Mouse (Mus musculus) CD4-positive, CD25-positive, alpha-beta regulatory T cell, adult 4 months (primary cell): ENCODE data around the gene Mmachc. TPM values are rescaled to one million over a fixed set of nuclear protein-coding genes. Genes with fewer than 3 reads are reported as not detected.

Source experiments
- polyA plus RNA-seq, 2 experiments: library from polyadenylated mRNA; unstranded; fragments of 100-300 nt; shearing (Covaris generic); gene quantifications; one replicate each; pipeline ENCODE4 v1.2.1; 2017

Gene Mmachc
- polyA plus RNA-seq, 2 experiments from 2014 or later, result 3.4 to 9.2 TPM

Other genes with a start within 250 kb of the Mmachc start
- 1 to 10 TPM; 3.4 to 4.0 TPM for gene Mast2, start 244.2 kb downstream of the Mmachc start, polyA plus RNA-seq
- 10 to 100 TPM in 1 of 2 experiments, 1 to 10 TPM in 1; 7.4 to 19.6 TPM for gene Ipp, start 200.9 kb downstream of the Mmachc start, polyA plus RNA-seq
- gene Tmem69, start 152.5 kb downstream of the Mmachc start, polyA plus RNA-seq, result 10 to 100 TPM; 18.2 to 28.7 TPM
- gene Gpbp1l1, start 150.7 kb downstream of the Mmachc start, polyA plus RNA-seq, result 100 to 1,000 TPM in 1 of 2 experiments, 10 to 100 TPM in 1; 90.2 to 101 TPM
- 10 to 100 TPM; 11.2 to 18.8 TPM for gene Ccdc17, start 111.8 kb downstream of the Mmachc start, polyA plus RNA-seq
- gene Nasp, start 80.5 kb downstream of the Mmachc start, polyA plus RNA-seq, result 10 to 100 TPM; 44.2 to 46.8 TPM
- gene Akr1a1, start 56.7 kb downstream of the Mmachc start, polyA plus RNA-seq, result 100 to 1,000 TPM; 296 to 324 TPM
- gene Prdx1, start 22.9 kb downstream of the Mmachc start, polyA plus RNA-seq, result 100 to 1,000 TPM; 602 to 696 TPM
- 10 to 100 TPM; 50.5 to 55.9 TPM for gene Ccdc163, start 103 bp upstream of the Mmachc start, polyA plus RNA-seq
- gene Tesk2, start 12.5 kb upstream of the Mmachc start, polyA plus RNA-seq, result 1 to 10 TPM; 4.6 to 7.8 TPM
- gene Toe1, start 99.2 kb upstream of the Mmachc start, polyA plus RNA-seq, result 10 to 100 TPM; 30.7 to 43.6 TPM
- 10 to 100 TPM; 13.9 to 17.5 TPM for gene Mutyh, start 99.3 kb upstream of the Mmachc start, polyA plus RNA-seq
- gene Hpdl, start 113.3 kb upstream of the Mmachc start, polyA plus RNA-seq, result under 1 TPM in 1 of 2 experiments, not detected in 1; 0.52 TPM
- not detected for gene Zswim5, start 169.0 kb upstream of the Mmachc start, polyA plus RNA-seq